Mouse (Mus musculus): Measurements from ENCODE around the gene Sorcs2. TPM values are rescaled to one million over a fixed set of nuclear protein-coding genes. Genes with fewer than 3 reads are reported as not detected.

Gene Sorcs2
- total RNA-seq, 2 experiments from 2014 or later = 18.1 TPM

GRCm38 (mm10) chr5:35989506-35989905 is 408.4 kb downstream of the Sorcs2 start:
- no peak for DNase-seq

GRCm38 (mm10) chr5:35988085-35988484 is 409.9 kb downstream of the Sorcs2 start:
- no peak for DNase-seq

GRCm38 (mm10) chr5:35985611-35986010 is 412.3 kb downstream of the Sorcs2 start:
- no peak for DNase-seq

- DNase-seq = peak; percentile 91
These were observed 416.0 kb downstream of the Sorcs2 start for GRCm38 (mm10) chr5:35981976-35982375.

- no peak for DNase-seq
These were observed 416.6 kb downstream of the Sorcs2 start for GRCm38 (mm10) chr5:35981341-35981740.

GRCm38 (mm10) chr5:35980542-35980941 is 417.4 kb downstream of the Sorcs2 start:
- no peak for DNase-seq

- peak; percentile 88 for DNase-seq
These were observed 422.3 kb downstream of the Sorcs2 start for GRCm38 (mm10) chr5:35975681-35976080.

GRCm38 (mm10) chr5:35974265-35974664 is 423.7 kb downstream of the Sorcs2 start:
- DNase-seq = no peak

GRCm38 (mm10) chr5:35973800-35974199 is 424.1 kb downstream of the Sorcs2 start:
- peak; percentile 94 for DNase-seq

- DNase-seq = no peak
These were observed 425.2 kb downstream of the Sorcs2 start for GRCm38 (mm10) chr5:35972739-35973138.

- peak; percentile 89 for DNase-seq
These were observed 425.9 kb downstream of the Sorcs2 start for GRCm38 (mm10) chr5:35971841-35972578.

GRCm38 (mm10) chr5:35970380-35971105 is 427.4 kb downstream of the Sorcs2 start:
- peak; percentile 79 for DNase-seq

GRCm38 (mm10) chr5:35969857-35970256 is 428.1 kb downstream of the Sorcs2 start:
- peak; percentile 55 for DNase-seq

Small RNA genes lying within 50 kb of the gene (microRNA-seq; reads per million reads assigned to microRNA genes)
- gene Mir7689 = 33.3 to 37.7 reads per million in 2 experiments

Other genes with a start within 250 kb of the Sorcs2 start
- not detected for gene Psapl1, start 194.1 kb downstream of the Sorcs2 start, total RNA-seq (2021)
- gene Grpel1, start 66.9 kb upstream of the Sorcs2 start, total RNA-seq (2021) = 10 to 100 TPM; 58.3 to 61.5 TPM
- 10 to 100 TPM; 18.9 to 21.3 TPM for gene Tada2b, start 86.1 kb upstream of the Sorcs2 start, total RNA-seq (2021)
- gene Ccdc96, start 86.4 kb upstream of the Sorcs2 start, total RNA-seq (2021) = under 1 TPM; 0.19 to 0.23 TPM
- 10 to 100 TPM; 20.6 to 22.6 TPM for gene Tbc1d14, start 195.1 kb upstream of the Sorcs2 start, total RNA-seq (2021)